Mouse (Mus musculus) kidney, postnatal 14 days (tissue): ENCODE measurements around the gene Ttll13.
A peak's percentile ranks its signal among the peaks of the same experiment; 100 is the strongest.

Source experiments
- DNase-seq: peaks from one replicate; pipeline ENCODE4 v3.0.0; 2022; ENCODE audit warnings: mixed read lengths

Gene Ttll13

DNA sequence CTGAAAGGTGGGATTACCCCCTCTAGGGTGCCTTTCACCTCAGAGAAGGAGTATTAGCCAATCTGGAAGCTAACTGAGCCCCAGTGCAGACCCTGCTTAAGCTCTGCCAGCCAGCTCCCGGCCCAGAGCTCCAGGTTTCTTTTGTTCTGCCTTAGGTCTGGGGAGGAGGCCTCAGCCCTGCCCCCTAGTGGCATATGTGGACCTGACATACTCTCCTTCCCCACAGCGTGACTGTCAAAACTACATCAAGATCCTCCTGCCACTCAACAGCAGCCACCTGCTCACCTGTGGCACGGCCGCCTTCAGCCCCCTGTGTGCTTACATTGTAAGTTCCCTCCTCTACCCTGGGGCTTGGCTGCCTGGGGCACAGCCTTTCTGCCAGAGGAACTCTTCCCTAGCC is 30.8 kb upstream of the Ttll13 start:
- peak; percentile 83 for DNase-seq

DNA sequence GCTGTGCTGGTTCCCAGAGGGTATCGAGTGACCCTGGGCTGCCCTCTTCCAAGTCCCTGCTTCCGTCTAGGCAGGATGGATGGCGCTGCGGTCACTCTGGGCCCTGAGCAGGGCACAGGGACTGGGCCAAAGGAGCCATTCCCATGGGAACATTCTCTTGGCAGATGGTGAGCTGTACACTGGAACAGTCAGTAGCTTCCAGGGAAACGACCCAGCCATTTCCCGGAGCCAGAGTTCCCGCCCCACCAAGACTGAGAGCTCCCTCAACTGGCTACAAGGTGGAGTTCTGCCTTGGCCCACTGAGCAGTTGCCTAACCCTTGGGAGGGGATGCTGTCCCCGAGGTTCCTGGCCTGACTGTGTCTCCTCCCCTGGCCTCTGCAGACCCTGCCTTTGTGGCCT is 29.6 kb upstream of the Ttll13 start:
- peak; percentile 55 for DNase-seq

DNA sequence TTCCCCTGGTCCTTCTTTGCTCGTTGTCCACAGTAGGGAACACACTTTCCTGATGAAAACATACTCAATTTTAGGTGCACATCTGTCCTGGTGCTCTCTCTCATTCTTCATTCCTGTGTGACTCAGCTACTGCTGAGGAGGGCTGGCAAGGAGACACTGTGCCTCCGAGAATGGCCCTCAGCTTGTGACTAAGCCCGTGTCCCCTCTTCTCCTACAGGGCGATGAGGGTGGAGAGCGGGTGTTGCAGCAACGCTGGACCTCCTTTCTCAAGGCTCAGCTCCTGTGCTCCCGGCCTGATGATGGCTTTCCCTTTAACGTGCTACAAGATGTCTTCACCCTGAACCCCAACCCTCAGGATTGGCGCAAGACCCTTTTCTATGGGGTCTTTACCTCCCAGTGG is 27.5 kb upstream of the Ttll13 start:
- no peak for DNase-seq

DNA sequence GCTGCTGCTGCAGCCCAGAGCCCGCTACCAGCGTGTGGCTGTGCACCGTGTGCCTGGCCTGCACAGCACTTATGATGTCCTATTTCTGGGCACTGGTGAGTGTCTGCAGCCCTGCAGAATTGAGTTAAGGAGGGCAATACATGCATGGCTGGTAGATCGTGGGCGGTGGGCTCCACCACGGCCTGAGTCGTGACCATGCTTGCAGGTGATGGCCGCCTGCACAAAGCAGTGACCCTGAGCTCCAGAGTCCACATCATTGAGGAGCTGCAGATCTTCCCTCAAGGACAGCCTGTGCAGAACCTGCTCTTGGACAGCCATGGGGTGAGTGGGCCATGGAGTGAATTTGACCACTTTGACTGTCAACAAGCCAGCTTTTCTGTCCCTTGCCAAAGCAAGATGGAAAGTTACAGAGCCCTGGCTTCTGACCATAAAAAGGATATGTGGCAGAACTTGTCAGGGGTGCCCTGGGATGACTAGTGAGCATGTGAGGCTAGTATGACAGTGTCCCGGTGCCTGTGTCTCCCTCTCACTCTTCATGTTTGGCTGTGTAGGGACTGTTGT is 25.9 kb upstream of the Ttll13 start:
- no peak for DNase-seq

DNA sequence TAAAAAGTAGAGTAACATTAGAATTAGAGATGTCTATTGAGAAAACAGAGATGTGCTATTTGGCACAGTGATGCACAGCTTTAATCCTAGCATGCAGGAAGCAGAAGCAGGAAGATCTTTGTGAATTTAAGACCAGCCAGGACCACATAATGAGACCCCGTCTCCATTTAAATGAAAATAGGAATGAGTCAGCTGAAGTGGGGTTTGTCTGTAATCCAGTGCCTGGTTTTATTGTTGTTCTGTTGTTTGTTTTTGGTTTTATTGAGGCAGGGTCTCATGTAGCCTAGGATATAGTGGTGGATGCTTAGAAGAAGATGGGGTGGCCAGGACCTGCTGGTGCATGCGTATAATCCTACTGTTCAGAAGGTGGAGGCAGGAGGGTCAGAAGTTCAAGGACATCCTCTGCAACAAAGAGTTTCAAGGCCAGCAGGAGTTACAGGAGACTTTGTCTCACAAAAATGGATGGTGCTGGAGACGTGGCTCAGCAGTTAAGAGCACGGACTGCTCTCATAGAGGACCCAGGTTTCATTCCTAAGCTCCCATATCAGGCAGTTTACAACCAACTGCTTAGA is 24.9 kb upstream of the Ttll13 start:
- no peak for DNase-seq

DNA sequence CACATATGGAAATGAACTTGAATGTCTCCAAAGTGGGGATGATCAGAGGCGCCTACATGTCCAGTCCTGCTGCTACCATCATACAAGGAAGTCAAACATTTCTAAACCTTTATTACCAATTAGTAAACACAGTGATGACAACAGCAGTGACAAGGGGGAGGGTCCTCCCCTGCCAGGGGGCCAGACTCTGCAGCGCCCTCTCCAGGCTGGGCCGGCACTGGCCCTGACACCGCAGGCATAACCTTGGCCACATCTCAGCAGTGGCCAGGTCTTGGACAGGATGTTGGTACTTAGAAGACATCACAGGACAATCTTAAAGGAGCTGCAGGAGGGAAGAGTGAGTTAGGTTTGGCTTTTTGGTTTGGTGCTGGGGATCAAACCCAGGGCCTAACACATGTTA is 19.1 kb upstream of the Ttll13 start:
- no peak for DNase-seq

DNA sequence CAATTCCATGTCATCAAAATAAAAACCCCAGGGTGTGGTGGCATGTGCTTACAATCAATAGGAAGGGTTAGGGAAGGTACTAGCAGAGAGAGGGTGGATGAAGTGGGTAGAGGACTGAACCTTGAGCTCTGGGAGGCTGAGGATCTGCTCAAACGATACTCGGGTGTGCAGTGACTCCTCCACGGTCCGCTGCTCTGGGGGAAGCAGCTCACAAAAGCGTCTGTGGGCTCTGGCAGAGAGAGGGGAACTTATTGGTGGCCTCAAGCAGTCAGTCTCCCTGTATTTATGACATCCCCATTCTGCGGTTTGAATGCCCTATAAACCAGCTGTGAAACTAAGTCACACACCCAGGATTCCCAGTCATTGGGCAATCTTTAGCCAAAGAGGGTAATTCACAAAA is 16.0 kb upstream of the Ttll13 start:
- DNase-seq: peak; percentile 30

DNA sequence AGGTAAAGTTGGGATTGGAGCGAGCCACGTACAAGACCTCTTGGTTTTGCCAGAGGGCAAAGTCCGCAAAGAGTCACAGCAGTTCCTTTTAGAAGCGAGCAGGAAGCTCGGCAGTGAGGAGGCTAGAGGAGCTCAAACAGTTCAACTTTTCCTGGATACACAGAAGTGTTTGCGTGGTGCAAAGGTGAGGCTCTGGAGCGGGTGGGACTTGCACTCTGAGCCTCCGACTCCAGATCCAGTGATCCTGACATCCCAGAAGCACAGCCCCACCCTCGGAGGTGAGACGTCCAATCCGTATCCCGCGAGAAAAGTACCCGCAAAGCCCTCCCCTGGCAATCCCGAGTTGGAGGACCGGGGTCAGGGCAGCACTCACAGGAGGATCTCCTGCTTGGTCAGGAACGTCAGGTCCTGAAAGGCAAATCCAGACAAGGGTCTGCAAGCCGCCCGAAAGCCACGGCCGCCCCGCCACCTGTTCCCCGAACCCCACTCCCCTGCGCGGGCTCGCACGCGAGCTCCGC is 14.1 kb upstream of the Ttll13 start:
- peak; percentile 79 for DNase-seq

DNA sequence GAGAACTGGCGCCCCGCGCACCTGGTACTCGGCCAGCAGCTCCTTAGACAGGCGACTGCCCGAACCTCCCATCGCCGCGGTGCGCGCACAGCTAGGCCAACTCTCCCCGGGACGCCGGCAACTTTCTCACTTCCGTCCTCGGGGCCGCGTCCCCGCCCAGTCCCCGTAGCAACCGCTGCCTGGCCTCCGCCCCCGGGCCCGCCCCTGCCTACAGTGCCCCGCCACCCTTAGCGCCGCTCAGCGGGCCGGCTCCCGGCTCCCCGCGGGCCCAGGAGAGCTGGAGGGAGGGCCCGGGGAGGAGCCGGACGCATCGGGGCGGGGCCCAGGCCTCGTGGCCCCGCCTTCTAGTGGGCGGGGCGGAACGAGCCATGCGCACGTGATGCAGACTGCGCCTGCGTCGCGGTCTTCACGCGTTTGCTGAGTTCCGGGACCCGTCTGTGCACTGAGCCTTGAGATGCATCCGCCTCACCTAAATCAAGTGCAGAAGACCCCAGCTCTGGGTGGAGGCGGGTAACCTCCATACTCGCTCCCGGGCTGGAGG is 13.6 kb upstream of the Ttll13 start, which contains the start of the genes Cib1 and Gdpgp1:
Cib1 (minus strand) TSS at position 325 of the 541 bp plus-strand sequence.
Gdpgp1 (plus strand) TSS at position 377 of the 541 bp plus-strand sequence.
- DNase-seq: peak; percentile 99

DNA sequence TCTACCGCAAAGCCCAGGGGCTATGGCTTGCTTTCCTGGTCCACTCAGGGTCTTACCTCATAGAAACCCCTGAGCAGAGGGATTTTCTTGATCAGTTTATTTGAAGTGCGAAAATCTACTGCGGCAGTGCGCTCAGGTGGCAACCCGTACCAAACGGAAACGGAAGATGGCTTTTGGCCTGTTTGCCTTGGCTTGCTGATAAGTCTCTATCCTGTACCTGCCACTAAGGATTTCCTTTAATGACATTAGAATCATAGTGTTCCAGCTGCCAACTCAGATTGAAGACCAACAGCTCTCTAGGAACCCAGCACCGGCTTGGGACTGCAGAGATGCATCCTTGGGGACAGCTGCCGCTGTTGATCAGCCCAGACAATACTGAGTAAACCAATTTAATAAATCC is 12.4 kb upstream of the Ttll13 start:
- no peak for DNase-seq

DNA sequence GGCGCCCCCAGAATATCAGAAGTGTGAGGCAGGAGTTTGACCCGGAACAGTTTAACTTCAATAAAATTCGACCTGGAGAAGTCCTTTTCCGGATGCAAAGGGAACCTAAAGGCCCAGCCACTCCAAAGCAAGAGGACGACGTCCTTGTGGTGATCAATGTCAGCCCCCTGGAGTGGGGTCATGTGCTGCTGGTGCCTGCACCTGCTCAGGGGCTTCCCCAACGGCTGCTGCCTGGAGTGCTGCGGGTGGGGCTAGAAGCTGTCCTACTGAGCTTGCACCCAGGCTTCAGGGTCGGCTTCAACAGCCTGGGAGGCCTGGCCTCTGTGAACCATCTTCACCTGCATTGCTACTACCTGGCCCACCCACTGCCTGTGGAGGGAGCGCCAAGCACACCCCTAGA is 7.6 kb upstream of the Ttll13 start:
- DNase-seq: no peak

DNA sequence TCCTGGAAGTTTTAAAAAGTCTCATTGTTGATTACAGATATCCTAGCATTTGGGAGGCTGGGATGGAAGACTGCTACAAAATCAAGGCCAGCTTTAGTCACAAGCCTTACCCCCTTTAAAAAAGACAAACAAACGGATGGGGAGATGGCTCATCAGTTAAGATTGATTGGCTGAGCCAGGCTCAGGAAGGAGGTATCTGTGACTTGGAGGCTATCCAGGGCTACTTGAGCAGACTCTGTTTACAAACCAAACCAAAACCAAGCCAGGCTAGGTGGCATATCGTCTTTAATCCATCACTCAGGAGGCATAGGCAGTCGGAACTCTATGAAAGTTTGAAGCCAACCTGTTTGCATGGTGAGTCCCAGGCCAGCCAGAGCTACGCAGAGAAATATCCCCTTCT is 4.5 kb upstream of the Ttll13 start:
- DNase-seq: no peak

DNA sequence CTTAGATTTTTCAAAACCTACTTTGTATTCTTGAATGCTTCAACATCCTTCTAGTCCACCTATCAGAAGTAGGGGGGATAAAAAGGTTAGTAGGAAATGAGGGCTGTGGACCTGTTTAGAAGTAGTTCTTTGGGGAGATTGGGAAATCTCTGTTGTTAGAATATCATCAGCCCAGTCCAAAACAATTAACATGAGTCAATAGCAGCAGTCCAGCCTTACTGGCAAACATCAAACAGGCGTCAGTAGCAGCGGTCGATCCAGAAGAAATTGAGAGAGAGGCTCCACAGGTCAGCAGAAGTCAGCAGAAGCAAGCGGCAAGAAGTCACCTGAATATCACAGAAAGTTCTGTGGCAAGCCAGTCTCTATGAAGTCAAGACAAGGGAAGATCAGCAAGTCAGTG is 1.3 kb upstream of the Ttll13 start:
- DNase-seq: no peak

DNA sequence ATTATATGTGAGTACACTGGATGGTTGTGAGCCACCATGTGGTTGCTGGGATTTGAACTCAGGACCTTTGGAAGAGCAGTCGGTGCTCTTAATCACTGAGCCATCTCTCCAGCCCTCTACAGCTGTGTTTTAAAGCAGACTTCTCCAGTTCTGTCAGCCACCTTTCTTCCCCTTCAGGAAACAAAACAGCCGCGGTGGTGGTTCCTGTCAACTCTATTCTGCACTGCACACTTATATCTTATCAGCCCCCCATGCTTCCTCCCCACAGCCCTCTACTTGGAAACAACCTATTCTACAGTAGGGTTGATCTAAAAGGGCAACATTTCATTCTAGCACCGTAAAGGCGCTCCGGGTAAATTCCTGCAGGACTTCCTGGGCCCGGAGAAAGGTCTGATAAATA is 683 bp downstream of the Ttll13 start:
- no peak for DNase-seq

DNA sequence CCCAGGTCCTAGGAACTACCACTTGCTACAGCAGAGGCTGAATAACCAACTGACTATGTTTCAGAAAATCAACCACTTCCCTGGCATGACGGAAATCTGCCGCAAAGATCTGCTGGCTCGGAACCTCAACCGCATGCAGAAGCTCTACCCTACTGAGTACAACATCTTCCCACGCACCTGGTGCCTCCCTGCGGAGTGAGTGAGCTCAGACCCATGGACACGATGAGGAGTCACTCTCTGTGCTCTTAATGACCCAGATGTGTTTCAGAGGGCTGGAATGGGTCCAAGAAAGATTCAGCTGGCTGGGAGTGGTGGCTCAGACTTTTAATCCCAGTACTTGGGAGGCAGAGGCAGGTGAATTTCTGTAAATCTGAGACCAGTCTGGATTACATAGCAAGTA is 6.3 kb downstream of the Ttll13 start:
- DNase-seq: no peak

DNA sequence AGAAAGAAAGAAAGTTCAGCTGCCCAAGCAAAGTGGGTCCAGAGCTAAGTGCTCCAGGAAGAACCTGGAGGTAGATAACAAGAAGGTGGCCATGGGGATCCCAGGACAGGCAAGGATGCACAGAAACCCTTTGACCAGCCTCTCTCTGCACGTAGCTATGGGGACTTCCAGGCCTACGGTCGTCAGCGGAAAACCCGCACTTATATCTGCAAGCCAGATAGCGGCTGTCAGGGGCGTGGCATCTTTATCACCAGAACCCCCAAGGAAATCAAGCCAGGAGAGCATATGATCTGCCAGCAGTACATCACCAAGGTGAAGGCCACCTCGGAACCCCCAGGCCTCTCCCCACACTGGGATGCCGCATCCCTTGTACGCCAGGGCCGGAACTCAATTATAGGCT is 6.7 kb downstream of the Ttll13 start:
- DNase-seq: no peak

DNA sequence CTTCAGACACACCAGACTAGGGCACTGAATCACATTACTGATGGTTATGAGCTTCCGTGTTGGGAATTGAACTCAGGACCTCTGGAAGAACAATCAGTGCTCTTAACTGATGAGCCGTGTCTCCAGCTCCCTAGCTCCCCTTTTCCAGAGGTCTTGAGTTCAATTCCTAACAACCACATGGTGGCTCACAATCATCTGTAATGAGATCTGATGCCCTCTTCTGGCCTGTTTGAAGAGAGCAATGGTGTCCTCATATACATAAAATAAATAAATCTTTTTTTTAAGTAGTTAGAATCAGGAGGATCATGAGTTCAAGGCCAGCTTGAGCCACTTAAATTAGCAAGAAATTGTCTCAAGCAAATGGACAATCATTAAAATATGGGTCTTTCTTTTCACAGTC is 9.8 kb downstream of the Ttll13 start:
- no peak for DNase-seq

DNA sequence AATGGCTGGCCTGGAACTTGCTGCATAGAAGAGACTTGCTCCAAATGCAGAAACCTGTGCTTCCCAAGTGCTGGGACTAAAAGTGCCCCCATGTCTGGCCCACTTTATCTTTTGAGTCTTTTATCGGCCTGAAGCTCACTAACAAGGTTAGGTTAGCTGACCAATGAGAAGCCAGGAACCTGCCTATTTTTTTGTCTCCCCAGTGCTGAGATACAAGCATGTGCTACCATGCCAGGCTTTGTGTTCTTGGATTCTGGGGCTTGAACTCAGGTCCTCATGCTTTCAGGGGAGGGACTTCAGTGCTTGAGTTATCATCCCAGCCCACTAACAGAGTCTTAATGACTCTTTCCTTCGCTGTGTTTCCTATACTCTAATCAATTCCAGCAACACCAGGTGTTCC is 11.5 kb downstream of the Ttll13 start:
- no peak for DNase-seq

DNA sequence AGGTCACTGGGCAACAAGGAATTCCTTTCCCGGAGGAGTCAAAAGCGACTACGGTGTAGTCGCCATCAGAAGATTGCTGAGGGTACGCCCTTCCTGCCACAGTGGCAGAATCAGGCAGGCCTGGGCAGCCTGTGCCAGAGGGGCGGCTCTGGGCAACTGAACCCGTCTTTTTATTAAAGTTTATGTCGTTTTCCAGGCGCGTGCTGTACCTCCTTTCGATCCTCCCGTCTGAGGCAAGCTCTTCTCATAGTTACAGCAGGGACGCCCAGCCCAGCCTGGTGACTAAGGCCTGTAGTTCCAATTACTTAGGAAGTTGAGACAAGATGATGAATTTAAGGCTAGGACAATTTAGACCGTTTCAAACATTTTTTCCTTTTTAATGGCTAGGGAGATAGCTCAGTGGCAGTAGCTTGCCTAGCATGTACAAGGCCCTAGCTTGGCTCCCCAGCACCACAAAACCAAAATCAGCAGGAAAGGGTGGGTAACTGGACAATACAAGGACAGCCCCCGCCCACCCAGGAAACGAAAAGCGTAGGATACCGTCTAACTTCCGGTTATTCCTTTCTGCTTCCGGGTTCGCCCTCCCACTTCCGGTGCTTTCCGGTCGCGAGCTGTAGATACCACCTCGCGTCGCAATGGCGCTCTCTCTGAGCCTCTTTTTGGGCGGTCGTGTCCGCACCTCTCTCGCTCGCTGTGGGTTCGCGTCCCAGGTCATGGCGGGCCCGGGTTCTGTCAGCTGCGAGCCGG is 14.6 kb downstream of the Ttll13 start, which contains the start of gene Ngrn:
Ngrn (plus strand) TSS at position 591 of the 747 bp plus-strand sequence.
- peak; percentile 91 for DNase-seq

DNA sequence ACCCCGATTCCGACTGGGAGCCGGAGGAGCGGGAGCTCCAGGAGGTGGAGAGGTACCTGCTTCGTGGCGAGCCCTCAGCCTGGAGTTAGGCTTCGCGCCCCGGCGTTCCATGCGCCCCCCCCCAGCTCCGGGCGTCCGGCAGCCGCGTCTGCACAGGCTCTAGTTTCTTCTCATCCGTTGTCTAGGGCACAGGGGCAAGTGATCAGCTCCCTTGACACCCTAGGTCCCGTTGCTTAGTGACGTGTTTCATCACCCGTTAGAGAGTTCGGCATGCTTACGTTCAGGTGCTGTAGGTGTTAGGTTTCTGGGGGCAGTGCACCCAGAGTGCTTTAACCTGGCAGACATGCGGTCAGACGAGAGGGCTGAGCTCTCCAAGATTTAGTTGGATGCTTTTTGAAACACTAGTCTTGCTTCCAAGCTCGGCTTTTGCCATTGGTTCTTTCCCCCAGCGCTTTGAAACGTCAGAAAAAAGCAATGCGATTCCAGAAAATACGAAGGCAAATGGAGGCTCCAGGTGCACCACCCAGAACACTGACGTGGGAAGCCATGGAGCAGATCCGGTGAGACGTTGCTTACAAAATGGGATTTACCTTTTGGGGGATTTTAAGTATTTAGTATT is 15.3 kb downstream of the Ttll13 start:
- DNase-seq: no peak

DNA sequence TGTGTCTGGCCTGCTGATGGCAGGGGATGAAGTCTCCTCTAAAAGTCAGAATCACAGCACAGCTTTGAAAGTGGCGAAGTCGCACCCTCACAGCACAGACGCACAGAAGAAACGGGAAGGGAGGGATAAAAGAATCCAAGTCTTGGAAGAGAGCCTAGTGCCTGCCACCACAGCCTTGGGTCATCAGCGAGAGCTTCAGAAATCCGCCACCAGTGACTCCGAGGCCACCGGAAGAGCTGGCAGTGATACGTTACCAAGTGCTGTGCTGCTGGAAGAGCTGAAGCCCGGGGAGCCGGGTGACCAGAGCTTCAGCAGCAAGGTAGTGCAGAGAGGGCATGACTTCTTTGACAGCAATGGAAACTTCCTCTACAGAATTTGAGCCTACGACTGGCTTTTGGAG is 18.4 kb downstream of the Ttll13 start:
- no peak for DNase-seq

DNA sequence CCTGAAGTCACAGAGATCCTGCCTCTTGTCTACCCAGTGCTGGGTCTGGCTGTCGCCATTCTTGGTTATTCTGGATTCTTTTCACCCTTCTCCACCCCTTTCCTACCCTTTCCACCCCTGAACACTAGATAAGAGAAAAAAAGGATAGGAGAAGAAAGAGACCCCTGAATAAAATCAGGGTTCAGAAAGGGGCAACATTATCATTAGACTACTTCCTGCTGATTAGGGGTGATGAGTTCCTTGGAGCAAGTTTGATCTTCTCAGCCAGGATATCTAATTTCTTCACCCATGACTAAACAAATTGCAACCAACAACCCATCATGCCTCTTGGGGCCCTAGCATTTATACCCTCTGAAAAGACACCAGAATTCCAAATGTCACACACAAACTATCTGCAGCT is 21.6 kb downstream of the Ttll13 start:
- DNase-seq: no peak
